Mouse (Mus musculus) heart, postnatal 0 days (tissue): ENCODE results near the gene Bgn.

Source experiments
- CTCF ChIP-seq: IDR thresholded peaks from 2 replicates; pipeline ENCODE4 v1.5.1; 2016; ENCODE audit warnings: antibody characterized with exemption, control low read depth, low read depth
- EP300 ChIP-seq: IDR thresholded peaks from 2 replicates; pipeline ENCODE4 v1.6.1; 2016; ENCODE audit warnings: antibody characterized with exemption, low read depth

GRCm38 (mm10) chrX:73506577-73506976, 23.2 kb downstream of the Bgn start:
- TF ChIP-seq CTCF (no peak), EP300 (no peak)
